In genomic region chr19:57356273-57356672, GRCm38 (mm10) we compare ENCODE assay signal across 9 mouse cellular contexts. TPM values are rescaled to one million over a fixed set of nuclear protein-coding genes. Genes with fewer than 3 reads are reported as not detected.
DNase-seq lines count a peak whose midpoint lies in the region; ATAC-seq and TF ChIP-seq lines count a peak whose summit lies in the region.
"Had no signal": no experiment of that assay in that cellular context is flagged by ENCODE, and none has a peak within 500 bp of the region (broad histone marks: within the 10 kb centered on the region; RNA-seq: fewer than 3 reads in every experiment).

No protein-coding gene starts in this region.

- TF ChIP-seq CTCF in kidney, adult 2 months (conservative IDR thresholded peaks at IDR 0.05; ENCODE audit: insufficient read depth, insufficient read length, low read depth, low read length), result no peak
- TF ChIP-seq CTCF in bone marrow macrophage, adult 2 months (IDR thresholded peaks at IDR 0.05; ENCODE audit: low read depth, low read length), result no peak

- DNase-seq in kidney, adult 2 months, result no peak
- DNase-seq in kidney, postnatal 10 days, result no peak
- no peak for DNase-seq in liver, embryonic 11.5 days (ENCODE audit: low spot score)
- no peak for DNase-seq in adrenal gland, postnatal 25 days
- DNase-seq in embryo, embryonic 10.5 days (ENCODE audit: low spot score), result no peak

- no peak for ATAC-seq in liver, embryonic 11.5 days (replicated peaks; ENCODE audit: low FRiP score)
- no peak for ATAC-seq in stomach, embryonic 15.5 days (ENCODE audit: insufficient read depth, low FRiP score, low read depth)
- ATAC-seq in inflammation-experienced regulatory T-cells, adult 6 months, result no peak

- H3K36me3 ChIP-seq in kidney, adult 2 months (ENCODE audit: control insufficient read depth, insufficient read depth, low read length), result no peaks in the 10 kb centered on the region
- H3K36me3 ChIP-seq in liver, embryonic 11.5 days (ENCODE audit: control insufficient read depth, insufficient read depth, low read length), result peaks cover 3% of the 10 kb centered on the region; the same call in 1 of the 2 replicates
- no peaks in the 10 kb centered on the region for H3K36me3 ChIP-seq in stomach, embryonic 15.5 days

- no peak overlapping the region for H3K4me3 ChIP-seq in kidney, adult 2 months (ENCODE audit: insufficient read depth, low read depth, low read length)
- peak overlapping the region; percentile 46 for H3K4me3 ChIP-seq in bone marrow macrophage, adult 2 months (ENCODE audit: insufficient read depth, low read length)
- H3K4me3 ChIP-seq in liver, embryonic 11.5 days (ENCODE audit: low read depth, low read length), result no peak overlapping the region
- no peak overlapping the region for H3K4me3 ChIP-seq in stomach, embryonic 15.5 days (replicated peaks)

- H3K9ac ChIP-seq in liver, embryonic 11.5 days (ENCODE audit: low read depth, low read length), result no peak overlapping the region
- H3K9ac ChIP-seq in stomach, embryonic 15.5 days, result no peak overlapping the region

- TF ChIP-seq POLR2A in kidney, adult 2 months (IDR thresholded peaks at IDR 0.05; ENCODE audit: low read depth, low read length), result no peak
- TF ChIP-seq POLR2A in bone marrow macrophage, adult 2 months (IDR thresholded peaks at IDR 0.05; ENCODE audit: borderline replicate concordance, low read depth, low read length), result no peak

- 43% methylated on average over 7 of the region's 7 CpGs for WGBS in kidney, adult 2 months
- WGBS in liver, embryonic 11.5 days, result 64% methylated on average over 7 of the region's 7 CpGs
- WGBS in stomach, embryonic 15.5 days, result 40% methylated on average over 7 of the region's 7 CpGs

- 0 out of 2 replicates have a peak, but pooled peaks cover 3% of the 10 kb centered on the region for H3K4me1 ChIP-seq in kidney, adult 2 months (ENCODE audit: control insufficient read depth, insufficient read depth, low read length)
- peaks cover 28% of the 10 kb centered on the region for H3K4me1 ChIP-seq in bone marrow macrophage, adult 2 months (ENCODE audit: control insufficient read depth, insufficient read depth, low read length)
- H3K4me1 ChIP-seq in liver, embryonic 11.5 days (replicated peaks; ENCODE audit: control insufficient read depth, insufficient read depth, low read length), result peaks cover 33% of the 10 kb centered on the region
- H3K4me1 ChIP-seq in stomach, embryonic 15.5 days, result peaks cover 23% of the 10 kb centered on the region

- H3K9me3 ChIP-seq in liver, embryonic 11.5 days (ENCODE audit: control insufficient read depth, low read length), result no peaks in the 10 kb centered on the region
- H3K9me3 ChIP-seq in stomach, embryonic 15.5 days, result no peaks in the 10 kb centered on the region
- H3K9me3 ChIP-seq: G1E had no signal

- peak overlapping the region; percentile 49; the same call in 1 of the 2 replicates for H3K27ac ChIP-seq in kidney, adult 2 months (ENCODE audit: insufficient read depth, low read depth, low read length)
- H3K27ac ChIP-seq in bone marrow macrophage, adult 2 months (ENCODE audit: insufficient read depth, low read depth, low read length), result peak overlapping the region; percentile 99
- 0 out of 2 replicates have a peak overlapping the region, but pooled peaks have one; percentile 3 for H3K27ac ChIP-seq in liver, embryonic 11.5 days (ENCODE audit: low read depth, low read length)
- peak overlapping the region; percentile 73 for H3K27ac ChIP-seq in stomach, embryonic 15.5 days

- H3K4me2 ChIP-seq in liver, embryonic 11.5 days, result peak overlapping the region; percentile 29; the same call in 1 of the 2 replicates
- H3K4me2 ChIP-seq in stomach, embryonic 15.5 days, result 0 out of 2 replicates have a peak overlapping the region, but pooled peaks have one; percentile 13

- no peaks in the 10 kb centered on the region for H3K27me3 ChIP-seq in kidney, adult 2 months (replicated peaks; ENCODE audit: control insufficient read depth, insufficient read depth, low read length)
- no peaks in the 10 kb centered on the region for H3K27me3 ChIP-seq in liver, embryonic 11.5 days (replicated peaks; ENCODE audit: control insufficient read depth, insufficient read depth, low read length)
- H3K27me3 ChIP-seq in stomach, embryonic 15.5 days (replicated peaks), result no peaks in the 10 kb centered on the region

RNA-seq across cellular contexts. Expression of gene Fam160b1, which starts 4.2 kb away (rescaled TPM):
- polyA plus RNA-seq in kidney, adult 2 months (2012; rRNA removed), result 7.3 and 8.0 TPM in 2 replicates
- 18.3 and 24.1 TPM in 2 replicates for polyA plus RNA-seq in bone marrow macrophage, adult 2 months (2012; ENCODE audit: insufficient read depth, insufficient read length, missing spikeins)
- polyA plus RNA-seq in liver, embryonic 11.5 days (2014; fragmentation: Nextera tagmentation; extraction: Ambion mirVana), result 11.9 and 12.6 TPM in 2 replicates
- 13.9 and 14.3 TPM in 2 replicates for polyA plus RNA-seq in stomach, embryonic 15.5 days (2015; fragmentation: Nextera tagmentation; extraction: Ambion mirVana)
- 21.6 and 23.5 TPM in 2 replicates for total RNA-seq in adrenal gland, postnatal 25 days (2021)
- 10 to 100 TPM in 2 of 3 experiments, 1 to 10 TPM in 1; 9.2 to 10.8 (median 10.6) TPM for polyA plus RNA-seq in inflammation-experienced regulatory T-cells, adult 6 months (2017; shearing (Covaris generic))

RNA-seq across cellular contexts. Expression of gene Ablim1, which starts 41.6 kb away (rescaled TPM):
- polyA plus RNA-seq in kidney, adult 2 months (2012; rRNA removed), result 34.7 and 38.3 TPM in 2 replicates
- polyA plus RNA-seq in bone marrow macrophage, adult 2 months (2012; ENCODE audit: insufficient read depth, insufficient read length, missing spikeins), result 0.25 TPM in 1 of 2 replicates, not detected in the other
- 9.9 and 11.6 TPM in 2 replicates for polyA plus RNA-seq in liver, embryonic 11.5 days (2014; fragmentation: Nextera tagmentation; extraction: Ambion mirVana)
- 41.0 and 41.2 TPM in 2 replicates for polyA plus RNA-seq in stomach, embryonic 15.5 days (2015; fragmentation: Nextera tagmentation; extraction: Ambion mirVana)
- 32.5 and 35.6 TPM in 2 replicates for total RNA-seq in adrenal gland, postnatal 25 days (2021)
- polyA plus RNA-seq in inflammation-experienced regulatory T-cells, adult 6 months (2017; shearing (Covaris generic)), result 100 to 1,000 TPM; 240 to 284 (median 264) TPM

Comparison
In these comparisons a context has a peak if more than half of its experiments do, and no peak if none do; other contexts are left out.
1. H3K27ac ChIP-seq: peak in every context shown above with its lines; median percentile 99 in bone marrow macrophage, adult 2 months; 73 in stomach, embryonic 15.5 days; 49 in kidney, adult 2 months; 3 in liver, embryonic 11.5 days.